Mouse (Mus musculus): ENCODE results near the gene Pcgf6. TPM values are rescaled to one million over a fixed set of nuclear protein-coding genes. Genes with fewer than 3 reads are reported as not detected.

The Pcgf6 gene
- polyA plus RNA-seq, 1 experiment from 2014 or later: 14.5 TPM

DNA sequence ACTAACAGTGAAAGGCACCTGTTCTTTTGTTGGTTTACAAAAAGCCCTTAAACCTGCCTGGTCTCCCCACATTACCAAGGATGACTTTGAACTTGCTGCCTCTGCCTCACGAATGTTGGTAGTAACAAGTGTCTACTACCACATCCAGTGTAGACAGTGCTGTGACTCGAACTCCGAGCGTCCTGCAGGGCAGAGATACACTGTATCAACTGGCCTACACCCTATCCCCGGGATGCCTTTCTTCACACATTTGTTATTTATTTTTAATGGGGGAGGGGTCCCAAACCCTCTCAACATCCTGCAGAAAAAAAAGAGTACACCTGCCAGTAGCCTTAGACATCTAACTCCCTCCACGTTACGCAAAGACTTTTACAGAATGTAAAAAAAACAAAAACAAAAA is 866 bp downstream of the Pcgf6 start:
- peak overlapping the region; percentile 82 for H3K4me2 ChIP-seq
- H3K9me3 ChIP-seq (replicated peaks): no peaks in the 10 kb centered on the region
- H3K4me3 ChIP-seq: peak overlapping the region; percentile 87
- no peak overlapping the region for H3K27ac ChIP-seq (ENCODE audit: poor library complexity, severe bottlenecking)
- no peaks in the 10 kb centered on the region for H3K27me3 ChIP-seq (replicated peaks)
- ATAC-seq (ENCODE audit: insufficient number of reproducible peaks, low FRiP score): no peak
- 5% methylated on average over 7 of the region's 7 CpGs for WGBS
- H3K9ac ChIP-seq: 0 out of 2 replicates have a peak overlapping the region, but pooled peaks have one; percentile 45
- peaks cover 20% of the 10 kb centered on the region for H3K36me3 ChIP-seq
- H3K4me1 ChIP-seq (replicated peaks): peaks cover 11% of the 10 kb centered on the region

GRCm38 (mm10) chr19:47049061-47049460 is 1.6 kb downstream of the Pcgf6 start:
- no peaks in the 10 kb centered on the region for H3K9me3 ChIP-seq (replicated peaks)
- H3K4me3 ChIP-seq: no peak overlapping the region
- no peak for ATAC-seq (ENCODE audit: insufficient number of reproducible peaks, low FRiP score)
- H3K4me2 ChIP-seq: peak overlapping the region; percentile 82
- no peak overlapping the region for H3K27ac ChIP-seq (ENCODE audit: poor library complexity, severe bottlenecking)
- H3K36me3 ChIP-seq: peaks cover 27% of the 10 kb centered on the region
- H3K27me3 ChIP-seq (replicated peaks): no peaks in the 10 kb centered on the region
- H3K4me1 ChIP-seq (replicated peaks): peaks cover 11% of the 10 kb centered on the region
- no peak overlapping the region for H3K9ac ChIP-seq
- 64% methylated on average over 4 of the region's 4 CpGs for WGBS

DNA sequence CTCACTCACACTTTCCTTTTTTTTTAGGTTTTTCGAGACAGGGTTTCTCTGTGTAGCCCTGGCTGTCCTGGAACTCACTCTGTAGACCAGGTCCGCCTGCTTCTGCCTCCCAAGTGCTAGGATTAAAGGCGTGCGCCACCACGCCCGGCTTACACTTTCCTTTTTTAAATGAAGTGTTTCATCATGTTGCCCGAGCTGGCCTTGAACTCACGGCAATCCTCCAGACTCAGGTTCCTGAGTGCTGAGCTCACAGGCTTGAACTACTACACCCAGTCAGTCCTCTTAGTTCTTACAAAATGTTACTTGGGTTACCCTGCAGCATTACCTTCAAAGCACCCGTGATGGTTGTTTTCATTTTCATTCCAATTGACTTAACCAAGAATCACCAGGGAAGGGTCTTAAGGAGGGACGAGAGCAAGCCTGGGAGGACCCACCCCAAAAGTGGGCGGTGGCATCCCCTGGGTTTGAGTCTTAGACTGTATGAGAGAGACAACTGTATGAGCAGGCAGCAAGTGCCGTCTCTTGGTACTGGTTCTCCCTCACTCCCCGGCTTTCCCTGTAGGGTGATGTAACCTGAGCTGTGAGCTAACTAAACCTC is 3.4 kb downstream of the Pcgf6 start:
- H3K9me3 ChIP-seq (replicated peaks): no peaks in the 10 kb centered on the region
- H3K36me3 ChIP-seq: peaks cover 32% of the 10 kb centered on the region
- peaks cover 11% of the 10 kb centered on the region for H3K4me1 ChIP-seq (replicated peaks)
- no peak overlapping the region for H3K4me3 ChIP-seq
- WGBS: 83% methylated on average over 13 of the region's 13 CpGs
- no peak for ATAC-seq (ENCODE audit: insufficient number of reproducible peaks, low FRiP score)
- H3K27me3 ChIP-seq (replicated peaks): no peaks in the 10 kb centered on the region
- no peak overlapping the region for H3K27ac ChIP-seq (ENCODE audit: poor library complexity, severe bottlenecking)
- no peak overlapping the region for H3K4me2 ChIP-seq
- H3K9ac ChIP-seq: no peak overlapping the region

DNA sequence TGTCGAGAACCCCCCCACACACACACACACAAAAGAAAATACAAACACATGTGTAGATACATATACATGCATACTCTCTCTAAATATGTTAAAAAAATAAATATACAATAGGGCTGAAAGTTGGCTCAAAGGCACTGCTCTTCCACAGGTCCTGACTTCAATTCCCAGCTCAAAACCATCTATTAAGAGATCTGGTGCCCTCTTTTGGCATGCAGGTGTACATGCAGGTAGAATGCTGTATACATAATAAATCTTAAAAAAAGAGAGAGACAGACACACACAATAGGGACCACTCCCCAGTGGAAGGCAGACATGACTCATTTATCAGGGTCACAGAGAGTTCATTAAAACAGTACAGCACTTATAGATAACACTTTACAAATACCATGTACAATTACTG is 4.4 kb downstream of the Pcgf6 start:
- Histone ChIP-seq H3K27me3 (replicated peaks) (no peaks in the 10 kb centered on the region), H3K4me3 (no peak overlapping the region), H3K36me3 (peaks cover 34% of the 10 kb centered on the region), H3K9me3 (replicated peaks) (no peaks in the 10 kb centered on the region), H3K27ac (ENCODE audit: poor library complexity, severe bottlenecking) (no peak overlapping the region), H3K9ac (no peak overlapping the region), H3K4me2 (no peak overlapping the region), H3K4me1 (replicated peaks) (peaks cover 11% of the 10 kb centered on the region)
- 87% methylated on average over 1 of the region's 1 CpGs for WGBS
- no peak for ATAC-seq (ENCODE audit: insufficient number of reproducible peaks, low FRiP score)

DNA sequence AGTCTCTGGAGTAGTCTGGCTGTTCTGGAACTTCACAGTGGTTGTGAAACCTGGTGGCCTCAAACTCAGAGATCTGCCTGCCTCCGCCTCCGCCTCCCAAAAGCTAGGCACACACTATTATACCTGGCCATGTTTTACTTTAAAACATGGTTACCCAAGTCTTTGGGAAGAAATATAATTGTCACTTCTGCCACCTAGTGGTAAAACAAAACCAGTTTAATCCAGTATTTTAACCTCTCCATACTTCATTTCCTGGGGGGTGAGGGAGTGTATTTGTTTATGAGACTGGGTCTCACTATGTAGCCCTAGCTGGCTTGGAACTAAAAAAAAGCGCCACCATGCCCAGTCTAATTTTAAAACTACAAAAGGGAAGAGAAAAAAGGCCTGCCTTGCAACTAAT is 7.1 kb downstream of the Pcgf6 start:
- H3K36me3 ChIP-seq: peaks cover 50% of the 10 kb centered on the region
- 82% methylated on average over 3 of the region's 3 CpGs for WGBS

DNA sequence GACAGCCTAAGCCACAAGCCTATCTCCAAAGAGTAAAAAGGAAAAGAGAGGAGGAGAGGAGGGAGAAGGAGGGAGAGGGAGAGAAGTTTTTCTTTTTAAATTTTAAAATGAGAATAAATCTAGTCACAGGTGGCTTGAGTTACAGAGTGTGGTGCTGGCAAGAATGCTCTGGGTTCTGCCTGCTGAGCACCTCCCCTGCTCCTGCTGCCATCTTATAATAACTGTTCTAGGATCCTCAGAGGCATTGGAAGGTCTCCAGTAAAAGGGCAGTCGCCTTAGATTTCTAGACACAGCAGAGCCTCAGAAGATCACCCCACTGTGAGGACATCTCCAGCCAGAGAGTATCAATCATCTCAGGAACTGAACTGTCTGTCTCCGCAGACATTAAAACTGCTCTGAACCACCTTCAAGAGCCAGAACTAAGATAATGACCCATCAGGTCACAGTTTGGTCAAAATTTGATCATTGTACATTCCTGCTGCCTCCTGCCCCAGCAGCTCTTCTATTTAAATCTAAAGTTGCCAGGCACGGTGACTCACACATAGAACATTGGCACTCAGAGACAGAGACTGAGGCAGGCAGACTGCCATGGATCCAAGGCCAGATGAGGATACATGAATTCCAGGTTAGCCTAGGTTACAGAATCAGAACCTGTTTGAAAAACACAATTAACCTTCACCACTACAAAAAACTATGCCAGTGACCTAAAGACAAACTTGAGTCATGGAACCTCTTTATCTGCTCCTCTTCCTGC is 9.8 kb downstream of the Pcgf6 start:
- Histone ChIP-seq H3K4me2 (no peak overlapping the region), H3K27ac (ENCODE audit: poor library complexity, severe bottlenecking) (no peak overlapping the region), H3K9ac (no peak overlapping the region), H3K9me3 (replicated peaks) (no peaks in the 10 kb centered on the region), H3K27me3 (replicated peaks) (no peaks in the 10 kb centered on the region), H3K4me3 (no peak overlapping the region), H3K36me3 (peaks cover 51% of the 10 kb centered on the region), H3K4me1 (replicated peaks) (no peaks in the 10 kb centered on the region)
- ATAC-seq (ENCODE audit: insufficient number of reproducible peaks, low FRiP score): no peak
- 86% methylated on average over 3 of the region's 3 CpGs for WGBS

More for the DNA sequence above, 7.1 kb downstream of the Pcgf6 start:
- Histone ChIP-seq H3K9ac (no peak overlapping the region), H3K4me3 (no peak overlapping the region), H3K9me3 (replicated peaks) (no peaks in the 10 kb centered on the region), H3K27me3 (replicated peaks) (no peaks in the 10 kb centered on the region), H3K4me1 (replicated peaks) (no peaks in the 10 kb centered on the region), H3K4me2 (no peak overlapping the region), H3K27ac (ENCODE audit: poor library complexity, severe bottlenecking) (no peak overlapping the region)
- ATAC-seq (ENCODE audit: insufficient number of reproducible peaks, low FRiP score): no peak

DNA sequence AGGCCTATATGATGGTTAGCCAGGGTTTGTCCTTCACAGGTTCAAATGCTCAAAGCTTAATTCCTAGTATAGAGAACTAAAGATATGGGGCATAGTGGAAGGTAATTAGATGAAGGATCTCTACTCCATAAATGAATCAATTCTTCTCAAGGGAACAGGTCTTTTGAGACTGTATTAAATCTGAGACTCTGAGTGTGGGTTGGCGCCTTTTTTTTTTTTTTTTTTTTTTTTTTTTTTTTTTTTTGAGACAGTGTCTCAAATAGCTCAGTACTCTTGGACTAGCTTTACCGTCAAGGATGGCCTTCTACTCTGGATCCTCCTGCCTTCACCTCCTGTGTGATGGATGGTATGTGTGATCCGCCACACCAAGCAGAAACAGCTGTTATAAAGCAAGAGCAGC is 14.1 kb downstream of the Pcgf6 start:
- no peak overlapping the region for H3K4me2 ChIP-seq
- H3K4me1 ChIP-seq (replicated peaks): no peaks in the 10 kb centered on the region
- no peak overlapping the region for H3K9ac ChIP-seq
- H3K27me3 ChIP-seq (replicated peaks): no peaks in the 10 kb centered on the region
- H3K36me3 ChIP-seq: peaks cover 58% of the 10 kb centered on the region
- H3K9me3 ChIP-seq (replicated peaks): no peaks in the 10 kb centered on the region
- no peak overlapping the region for H3K4me3 ChIP-seq
- no peak for ATAC-seq (ENCODE audit: insufficient number of reproducible peaks, low FRiP score)
- no peak overlapping the region for H3K27ac ChIP-seq (ENCODE audit: poor library complexity, severe bottlenecking)
- WGBS: 78% methylated on average over 3 of the region's 3 CpGs

- 86% methylated on average over 4 of the region's 4 CpGs for WGBS
- Histone ChIP-seq H3K27me3 (replicated peaks) (no peaks in the 10 kb centered on the region), H3K4me2 (no peak overlapping the region), H3K4me3 (no peak overlapping the region), H3K4me1 (replicated peaks) (no peaks in the 10 kb centered on the region), H3K9ac (no peak overlapping the region), H3K36me3 (peaks cover 51% of the 10 kb centered on the region), H3K27ac (ENCODE audit: poor library complexity, severe bottlenecking) (no peak overlapping the region), H3K9me3 (replicated peaks) (no peaks in the 10 kb centered on the region)
- no peak for ATAC-seq (ENCODE audit: insufficient number of reproducible peaks, low FRiP score)
These were observed 15.8 kb downstream of the Pcgf6 start for GRCm38 (mm10) chr19:47034916-47035315.

GRCm38 (mm10) chr19:47031770-47032169 is 18.9 kb downstream of the Pcgf6 start:
- 87% methylated on average over 6 of the region's 6 CpGs for WGBS
- Histone ChIP-seq H3K4me1 (replicated peaks) (no peaks in the 10 kb centered on the region), H3K9me3 (replicated peaks) (no peaks in the 10 kb centered on the region), H3K27me3 (replicated peaks) (no peaks in the 10 kb centered on the region), H3K9ac (no peak overlapping the region), H3K4me2 (no peak overlapping the region), H3K4me3 (no peak overlapping the region), H3K27ac (ENCODE audit: poor library complexity, severe bottlenecking) (no peak overlapping the region), H3K36me3 (peaks cover 26% of the 10 kb centered on the region)
- ATAC-seq (ENCODE audit: insufficient number of reproducible peaks, low FRiP score): no peak

DNA sequence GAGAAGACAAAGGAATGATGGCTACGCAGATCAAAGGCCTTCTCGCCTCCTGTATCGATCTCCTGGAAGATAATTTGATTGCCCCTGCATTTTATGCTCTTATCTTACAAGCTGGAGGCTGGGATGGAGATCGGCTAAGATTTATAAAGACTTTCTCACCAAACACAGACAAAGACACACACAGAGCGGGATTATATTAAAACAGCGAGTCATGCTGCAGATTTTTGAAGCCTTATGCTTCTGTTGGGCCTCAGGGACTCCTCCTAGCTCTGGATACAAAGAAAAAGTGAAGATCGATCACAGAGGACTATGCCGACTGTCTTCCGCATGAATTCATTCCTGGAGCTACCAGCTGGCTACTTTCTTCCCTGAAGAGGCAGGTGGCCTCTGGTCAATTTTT is 20.9 kb downstream of the Pcgf6 start:
- H3K27me3 ChIP-seq (replicated peaks): no peaks in the 10 kb centered on the region
- ATAC-seq (ENCODE audit: insufficient number of reproducible peaks, low FRiP score): no peak
- H3K9me3 ChIP-seq (replicated peaks): no peaks in the 10 kb centered on the region
- H3K9ac ChIP-seq: no peak overlapping the region
- H3K27ac ChIP-seq (ENCODE audit: poor library complexity, severe bottlenecking): no peak overlapping the region
- WGBS: 79% methylated on average over 9 of the region's 9 CpGs
- no peak overlapping the region for H3K4me3 ChIP-seq
- H3K4me2 ChIP-seq: no peak overlapping the region
- no peaks in the 10 kb centered on the region for H3K4me1 ChIP-seq (replicated peaks)
- H3K36me3 ChIP-seq: peaks cover 15% of the 10 kb centered on the region

GRCm38 (mm10) chr19:47026513-47026912 is 24.2 kb downstream of the Pcgf6 start:
- no peak for ATAC-seq (ENCODE audit: insufficient number of reproducible peaks, low FRiP score)
- no peaks in the 10 kb centered on the region for H3K27me3 ChIP-seq (replicated peaks)
- H3K4me3 ChIP-seq: no peak overlapping the region
- H3K27ac ChIP-seq (ENCODE audit: poor library complexity, severe bottlenecking): no peak overlapping the region
- H3K4me2 ChIP-seq: no peak overlapping the region
- H3K4me1 ChIP-seq (replicated peaks): no peaks in the 10 kb centered on the region
- H3K9me3 ChIP-seq (replicated peaks): no peaks in the 10 kb centered on the region
- no peak overlapping the region for H3K9ac ChIP-seq
- WGBS: 79% methylated on average over 4 of the region's 4 CpGs
- no peaks in the 10 kb centered on the region for H3K36me3 ChIP-seq

All from heart, embryonic 12.5 days (tissue).